Mouse (Mus musculus) urinary bladder, postnatal 0 days (tissue): ENCODE measurements around the gene Olfr818. TPM values are rescaled to one million over a fixed set of nuclear protein-coding genes. Genes with fewer than 3 reads are reported as not detected.

Experiments
- polyA plus RNA-seq: library from polyadenylated mRNA; unstranded; fragments of >200 nt; fragmentation: Nextera tagmentation; extraction: Ambion mirVana; gene quantifications from 2 replicates; pipeline ENCODE4 v1.2.1, GENCODE M21; 2015

Gene Olfr818
- polyA plus RNA-seq: not detected in 2 replicates

DNA sequence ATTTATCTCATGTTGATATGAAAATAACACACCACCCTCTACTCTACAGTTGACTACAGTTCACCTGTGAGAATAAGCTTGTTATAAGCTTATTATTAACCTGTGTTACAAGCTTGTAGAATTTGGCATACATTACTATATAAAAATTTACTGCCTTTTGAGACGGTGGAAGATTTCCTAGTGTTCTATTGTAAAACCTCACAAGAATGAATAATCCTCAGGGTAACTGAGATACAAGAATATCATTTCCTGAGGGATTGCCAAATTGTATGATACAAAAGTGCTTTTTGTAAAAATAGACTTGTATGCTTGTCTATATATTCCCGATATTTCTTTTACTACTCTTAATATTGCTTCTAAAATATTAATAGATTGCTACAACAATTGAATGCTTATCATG is at the start of gene Olfr818:
Olfr818 (minus strand) TSS at position 101 of the 400 bp plus-strand sequence.

GRCm38 (mm10) chr10:129984962-129985361 is 36.1 kb upstream of the Olfr818 start, which contains the start of gene Gm10310:
Gm10310 (minus strand) TSS chr10:129985062.

DNA sequence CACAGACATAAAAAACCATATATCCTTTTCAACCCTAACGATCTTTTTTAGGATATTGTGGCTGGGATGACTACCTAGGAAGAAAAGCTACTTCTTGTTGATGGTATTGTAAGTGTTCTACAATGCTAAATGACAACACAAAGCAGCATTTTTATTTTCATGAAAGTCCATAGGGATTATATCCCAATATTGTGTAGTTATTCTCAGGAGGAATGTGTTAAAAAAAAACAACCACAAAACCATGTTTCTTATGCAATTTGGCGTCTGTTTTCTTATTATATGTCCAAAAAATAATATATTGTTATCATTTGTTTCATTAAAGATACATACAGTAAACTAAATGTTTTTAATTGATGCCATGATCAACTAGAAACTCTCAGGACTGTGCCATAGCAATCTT is 27.1 kb upstream of the Olfr818 start, which contains the start of gene Olfr247:
Olfr247 (minus strand) TSS at position 101 of the 400 bp plus-strand sequence.

DNA sequence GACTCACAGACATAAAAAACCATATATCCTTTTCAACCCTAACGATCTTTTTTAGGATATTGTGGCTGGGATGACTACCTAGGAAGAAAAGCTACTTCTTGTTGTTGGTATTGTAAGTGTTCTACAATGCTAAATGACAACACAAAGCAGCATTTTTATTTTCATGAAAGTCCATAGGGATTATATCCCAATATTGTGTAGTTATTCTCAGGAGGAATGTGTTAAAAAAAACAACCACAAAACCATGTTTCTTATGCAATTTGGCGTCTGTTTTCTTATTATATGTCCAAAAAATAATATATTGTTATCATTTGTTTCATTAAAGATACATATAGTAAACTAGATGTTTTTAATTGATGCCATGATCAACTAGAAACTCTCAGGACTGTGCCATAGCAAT is 18.3 kb upstream of the Olfr818 start, which contains the start of gene Olfr819:
Olfr819 (minus strand) TSS at position 101 of the 400 bp plus-strand sequence.

DNA sequence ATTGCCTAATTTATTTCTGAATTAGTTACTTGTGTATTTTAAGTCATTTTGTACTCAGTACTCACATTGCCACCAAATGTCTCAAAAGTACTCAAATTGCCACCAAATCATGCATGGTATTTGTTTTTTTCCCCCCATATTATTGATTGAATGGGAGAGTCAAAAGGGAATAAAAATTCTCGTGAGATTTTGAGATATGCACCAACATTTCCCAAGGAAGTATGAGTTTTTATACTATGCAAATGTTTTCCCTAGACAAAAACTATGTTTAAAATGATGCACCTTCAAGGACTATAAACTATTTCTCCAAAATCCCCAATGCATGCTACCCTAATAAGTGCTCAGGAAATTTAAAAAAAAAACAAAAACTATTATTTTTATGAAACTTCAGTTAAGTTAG is 33.4 kb downstream of the Olfr818 start, which contains the start of gene Olfr816:
Olfr816 (minus strand) TSS at position 101 of the 400 bp plus-strand sequence.

GRCm38 (mm10) chr10:129905767-129906166 is 43.1 kb downstream of the Olfr818 start, which contains the start of gene Olfr815:
Olfr815 (minus strand) TSS chr10:129905867.

Other genes with a start within 250 kb of the Olfr818 start
- not detected in 2 replicates for gene Olfr804, start 245.9 kb downstream of the Olfr818 start, polyA plus RNA-seq
- gene Olfr805, start 219.7 kb downstream of the Olfr818 start, polyA plus RNA-seq: not detected in 2 replicates
- gene Olfr806, start 207.2 kb downstream of the Olfr818 start, polyA plus RNA-seq: not detected in 2 replicates
- gene Olfr807, start 191.3 kb downstream of the Olfr818 start, polyA plus RNA-seq: not detected in 2 replicates
- gene Olfr808, start 183.6 kb downstream of the Olfr818 start, polyA plus RNA-seq: not detected in 2 replicates
- gene Olfr809, start 174.5 kb downstream of the Olfr818 start, polyA plus RNA-seq: not detected in 2 replicates
- gene Olfr810, start 154.2 kb downstream of the Olfr818 start, polyA plus RNA-seq: not detected in 2 replicates
- gene Olfr811, start 144.7 kb downstream of the Olfr818 start, polyA plus RNA-seq: not detected in 2 replicates
- not detected in 2 replicates for gene Olfr812, start 103.0 kb downstream of the Olfr818 start, polyA plus RNA-seq
- not detected in 2 replicates for gene Olfr813, start 93.7 kb downstream of the Olfr818 start, polyA plus RNA-seq
- not detected in 2 replicates for gene Olfr814, start 69.2 kb downstream of the Olfr818 start, polyA plus RNA-seq
- not detected in 2 replicates for gene Olfr815, start 43.2 kb downstream of the Olfr818 start, polyA plus RNA-seq
- gene Olfr816, start 33.5 kb downstream of the Olfr818 start, polyA plus RNA-seq: not detected in 2 replicates
- not detected in 2 replicates for gene Olfr819, start 18.2 kb upstream of the Olfr818 start, polyA plus RNA-seq
- not detected in 2 replicates for gene Olfr247, start 27.0 kb upstream of the Olfr818 start, polyA plus RNA-seq
- gene Gm10310, start 36.0 kb upstream of the Olfr818 start, polyA plus RNA-seq: not detected in 2 replicates
- gene Olfr820, start 63.5 kb upstream of the Olfr818 start, polyA plus RNA-seq: not detected in 2 replicates
- gene Olfr821, start 81.2 kb upstream of the Olfr818 start, polyA plus RNA-seq: not detected in 2 replicates
- gene Olfr822, start 122.1 kb upstream of the Olfr818 start, polyA plus RNA-seq: not detected in 2 replicates
- not detected in 2 replicates for gene Olfr823, start 166.3 kb upstream of the Olfr818 start, polyA plus RNA-seq
- gene Olfr824, start 180.9 kb upstream of the Olfr818 start, polyA plus RNA-seq: not detected in 2 replicates
- gene Olfr825, start 217.7 kb upstream of the Olfr818 start, polyA plus RNA-seq: not detected in 2 replicates
- gene Olfr826, start 235.1 kb upstream of the Olfr818 start, polyA plus RNA-seq: not detected in 2 replicates